Mouse (Mus musculus): ENCODE measurements around the gene Tmem86a. TPM values are rescaled to one million over a fixed set of nuclear protein-coding genes. Genes with fewer than 3 reads are reported as not detected.
"Not testable (repeated sequence)": the region's sequence is repeated elsewhere in the genome, so short reads cannot be mapped to it uniquely, and the experiment has no call there.

Gene Tmem86a
- total RNA-seq, 2 experiments from 2014 or later, result 7.2 to 8.1 TPM

DNA sequence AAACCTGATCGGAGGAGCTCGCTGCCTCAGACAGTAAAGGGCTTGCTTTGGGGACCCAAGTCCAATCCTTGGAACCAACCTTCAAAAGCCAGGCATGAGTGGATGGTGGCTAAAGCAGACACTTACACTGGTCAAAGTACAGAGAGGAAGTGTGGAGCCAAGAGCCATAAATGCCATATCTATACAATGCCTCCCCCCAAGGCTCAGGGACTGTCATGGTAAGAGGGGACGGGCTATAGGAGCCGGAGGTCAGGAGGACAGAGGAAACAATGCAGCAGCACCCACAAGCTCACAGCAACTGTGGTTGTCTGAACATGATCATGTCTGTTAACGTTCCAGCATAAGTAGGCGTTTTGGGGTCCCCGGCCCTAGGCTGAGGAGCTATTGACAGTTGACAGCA is 25.9 kb upstream of the Tmem86a start:
- intact Hi-C loops (cut with DNase I; ENCODE audit: low total_unique reads), result loop anchor here (2.0 kb wide), 1 partner anchor 124 kb away; no protein-coding TSS in a partner anchor
- DNase-seq, result no peak

DNA sequence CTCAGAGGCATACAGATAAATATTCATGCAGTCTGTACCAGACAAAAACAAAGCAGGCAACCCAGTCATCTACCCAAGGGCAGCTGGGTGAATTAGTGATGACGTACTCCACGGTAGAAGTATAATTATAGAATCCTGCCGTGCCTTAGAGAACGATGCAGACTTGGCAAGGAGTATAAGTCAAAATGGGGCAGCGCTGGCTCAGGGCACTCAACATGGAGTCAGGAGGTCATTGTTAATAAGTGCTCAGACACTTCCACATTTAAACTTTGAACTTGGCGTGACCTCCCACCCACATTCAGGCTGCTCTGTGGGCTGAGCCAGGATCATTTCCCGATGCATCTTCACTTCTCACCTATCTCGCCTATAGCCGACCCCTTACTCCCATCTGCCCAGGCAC is 25.0 kb upstream of the Tmem86a start:
- intact Hi-C loops (cut with DNase I; ENCODE audit: low total_unique reads), result loop anchor here (2.0 kb wide), 1 partner anchor 123 kb away; no protein-coding TSS in a partner anchor
- DNase-seq, result no peak

DNA sequence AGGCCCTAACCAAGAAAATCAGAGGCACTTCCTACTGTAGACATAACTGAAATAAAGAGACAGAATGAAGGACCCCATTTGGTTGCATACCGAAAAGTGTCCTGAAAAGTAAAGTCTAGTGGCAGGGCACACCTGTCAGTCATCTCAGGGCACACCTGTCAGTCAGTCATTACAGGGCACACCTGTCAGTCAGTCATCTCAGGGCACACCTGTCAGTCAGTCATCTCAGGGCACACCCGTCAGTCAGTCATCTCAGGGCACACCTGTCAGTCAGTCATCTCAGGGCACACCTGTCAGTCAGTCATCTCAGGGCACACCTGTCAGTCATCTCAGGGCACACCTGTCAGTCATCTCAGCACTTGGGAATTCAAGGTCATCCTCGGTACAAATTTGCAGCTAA is 23.5 kb upstream of the Tmem86a start:
- DNase-seq; intact Hi-C loops (cut with DNase I; ENCODE audit: low total_unique reads): not testable (repeated sequence)

DNA sequence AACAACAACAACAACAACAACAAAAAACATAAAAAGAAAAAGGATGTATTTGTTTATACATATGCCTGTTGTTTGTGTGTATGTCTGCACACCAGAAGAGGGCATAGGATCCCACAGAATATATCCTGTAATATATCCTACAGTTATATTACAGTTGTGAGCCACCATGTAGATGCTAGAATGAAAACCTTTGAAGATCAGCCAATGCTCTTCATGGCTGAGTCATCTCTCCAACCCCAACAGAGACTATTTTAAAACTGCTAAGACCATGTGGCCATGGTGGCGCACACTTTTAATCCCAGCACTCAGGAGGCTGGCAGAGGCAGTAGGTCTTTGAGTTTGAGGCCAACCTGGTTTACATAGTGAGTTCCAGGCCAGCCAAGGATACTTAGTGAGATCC is 22.9 kb upstream of the Tmem86a start:
- DNase-seq, result no peak
- intact Hi-C loops (cut with DNase I; ENCODE audit: low total_unique reads), result no loop called here

DNA sequence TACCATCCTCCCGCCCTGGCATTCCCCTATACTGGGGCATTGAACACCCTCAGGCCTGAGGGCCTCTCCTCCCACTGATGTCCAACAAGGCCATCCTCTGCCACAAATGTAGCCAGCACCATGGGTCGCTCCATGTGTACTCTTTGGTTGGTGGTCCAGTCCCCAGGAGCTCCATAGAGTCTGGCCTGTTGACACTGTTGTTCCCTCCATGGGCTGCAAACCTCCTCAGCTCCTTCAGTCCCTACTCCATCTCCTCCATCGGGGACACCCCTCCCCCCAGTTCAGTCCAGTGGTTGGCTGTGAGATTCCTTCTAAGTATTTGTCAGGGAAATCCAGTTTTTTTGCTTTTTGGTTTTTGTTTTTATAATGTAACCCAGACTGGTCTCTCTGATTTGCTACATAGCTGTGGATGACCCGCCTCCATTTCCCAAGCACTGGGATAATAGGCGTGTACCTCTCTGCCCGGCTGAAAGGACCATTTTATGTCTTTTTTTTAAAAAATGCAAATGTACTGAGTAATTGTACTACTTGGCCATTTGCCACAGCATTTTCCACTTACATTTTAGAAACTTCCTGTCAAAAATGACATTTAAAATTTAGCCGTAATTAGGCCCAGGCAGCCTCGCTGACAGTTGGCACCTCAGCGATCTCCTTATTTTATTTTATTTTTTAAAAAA is 19.7 kb upstream of the Tmem86a start:
- no peak for DNase-seq
- intact Hi-C loops (cut with DNase I; ENCODE audit: low total_unique reads), result no loop called here

DNA sequence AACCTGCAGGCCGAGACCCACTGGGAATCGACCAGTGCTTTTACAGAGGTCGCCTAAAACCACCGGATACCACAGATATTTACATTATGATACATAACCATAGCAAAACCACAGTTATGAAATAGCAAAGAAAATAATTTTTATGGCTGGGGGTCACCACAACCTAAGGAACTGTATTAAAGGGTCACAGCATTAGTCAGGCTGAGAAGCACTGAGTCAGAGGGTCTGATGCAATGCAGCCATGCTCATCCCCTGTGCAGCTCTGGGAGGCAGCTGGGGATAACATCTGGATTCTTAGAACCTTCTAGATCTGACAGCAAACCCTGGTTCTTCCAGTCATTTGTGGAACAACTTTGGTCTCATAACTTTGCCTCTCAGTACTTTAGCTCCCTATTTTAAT is 19.0 kb upstream of the Tmem86a start:
- intact Hi-C loops (cut with DNase I; ENCODE audit: low total_unique reads), result no loop called here
- no peak for DNase-seq

DNA sequence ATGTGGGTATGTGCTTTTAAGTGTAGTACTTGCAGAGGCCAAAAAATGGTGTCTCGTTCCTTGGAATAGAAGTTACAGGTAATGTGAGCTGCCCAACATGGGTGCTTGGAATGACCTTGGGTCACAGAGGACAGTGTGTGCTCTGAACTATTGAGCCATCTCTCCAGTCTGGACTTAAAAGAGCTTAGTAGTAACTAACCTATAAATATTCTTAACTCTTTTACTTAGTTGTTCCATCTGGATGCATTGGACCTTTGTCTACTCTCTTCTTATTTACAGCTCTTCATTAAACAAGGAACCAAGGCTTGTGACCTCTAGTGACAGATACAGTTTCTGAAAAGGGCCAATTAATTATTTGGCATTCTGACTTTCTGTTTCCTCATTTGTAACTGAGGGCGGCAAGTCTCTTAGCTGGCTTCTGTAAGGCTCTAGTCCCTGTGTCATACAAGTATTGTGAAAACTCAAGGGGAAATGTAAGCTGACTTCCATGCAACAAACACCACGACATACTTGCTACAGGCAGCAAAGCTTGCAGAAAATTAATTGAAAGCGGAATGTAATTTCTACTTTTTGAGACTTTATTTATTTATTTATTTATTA is 15.5 kb upstream of the Tmem86a start:
- no peak for DNase-seq
- intact Hi-C loops (cut with DNase I; ENCODE audit: low total_unique reads), result no loop called here

DNA sequence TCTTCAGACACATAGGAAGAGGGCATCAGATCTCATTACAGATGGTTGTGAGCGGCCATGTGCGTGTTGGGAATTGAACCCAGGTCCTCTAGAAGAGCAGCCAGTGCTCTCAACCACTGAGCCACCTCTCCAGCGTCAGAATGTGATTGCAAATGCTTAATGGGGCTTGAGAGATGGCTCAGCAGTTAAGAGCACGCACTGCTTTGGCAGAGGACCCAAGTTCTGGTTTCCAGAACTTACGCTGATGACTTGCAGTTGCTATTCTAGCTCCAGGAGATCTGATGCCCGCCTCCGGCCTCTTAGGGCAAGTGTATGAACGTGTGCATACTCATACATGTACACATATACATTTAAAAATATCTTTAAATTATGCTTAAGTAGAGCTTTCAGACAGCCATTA is 15.0 kb upstream of the Tmem86a start:
- no peak for DNase-seq
- intact Hi-C loops (cut with DNase I; ENCODE audit: low total_unique reads), result no loop called here

DNA sequence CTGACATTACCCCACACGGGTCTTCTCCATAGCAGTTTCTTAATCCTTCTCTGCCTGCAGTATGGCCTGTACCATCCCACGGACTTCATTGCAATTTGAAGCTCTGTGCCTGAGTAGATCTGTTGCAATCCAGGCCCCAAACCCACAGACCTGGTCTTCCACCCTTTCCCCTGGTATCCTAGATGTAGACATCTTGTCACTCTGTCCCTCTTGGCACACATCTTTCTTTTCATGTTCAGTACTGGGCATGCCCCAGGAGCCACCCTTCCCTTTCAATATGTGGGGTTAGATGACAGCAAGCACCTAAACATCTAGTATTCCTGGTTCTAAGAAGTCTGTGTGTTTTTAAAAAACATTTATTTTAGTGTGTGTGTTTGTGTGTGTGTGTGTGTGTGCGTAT is 8.7 kb upstream of the Tmem86a start:
- intact Hi-C loops (cut with DNase I; ENCODE audit: low total_unique reads), result no loop called here
- DNase-seq, result no peak

DNA sequence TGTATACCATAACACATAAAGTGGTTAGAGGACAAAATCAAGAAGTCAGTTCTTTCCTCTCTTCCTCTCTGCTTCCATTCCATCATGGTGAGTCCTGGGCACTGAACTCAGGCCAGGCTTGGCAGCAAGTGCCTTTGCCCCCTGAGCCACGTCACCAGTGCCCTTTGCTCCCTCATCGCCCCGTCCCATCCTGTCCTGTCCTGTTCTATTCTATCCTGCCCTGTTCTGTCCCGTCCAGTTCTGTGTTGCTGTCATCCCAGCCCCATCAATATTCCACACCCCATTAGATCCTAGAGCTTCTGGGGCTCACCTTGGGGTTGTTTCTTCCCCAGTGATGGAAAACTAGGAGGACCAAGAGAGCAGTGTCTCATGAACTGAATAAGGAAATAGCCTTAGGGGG is 8.3 kb upstream of the Tmem86a start:
- intact Hi-C loops (cut with DNase I; ENCODE audit: low total_unique reads), result no loop called here
- no peak for DNase-seq

DNA sequence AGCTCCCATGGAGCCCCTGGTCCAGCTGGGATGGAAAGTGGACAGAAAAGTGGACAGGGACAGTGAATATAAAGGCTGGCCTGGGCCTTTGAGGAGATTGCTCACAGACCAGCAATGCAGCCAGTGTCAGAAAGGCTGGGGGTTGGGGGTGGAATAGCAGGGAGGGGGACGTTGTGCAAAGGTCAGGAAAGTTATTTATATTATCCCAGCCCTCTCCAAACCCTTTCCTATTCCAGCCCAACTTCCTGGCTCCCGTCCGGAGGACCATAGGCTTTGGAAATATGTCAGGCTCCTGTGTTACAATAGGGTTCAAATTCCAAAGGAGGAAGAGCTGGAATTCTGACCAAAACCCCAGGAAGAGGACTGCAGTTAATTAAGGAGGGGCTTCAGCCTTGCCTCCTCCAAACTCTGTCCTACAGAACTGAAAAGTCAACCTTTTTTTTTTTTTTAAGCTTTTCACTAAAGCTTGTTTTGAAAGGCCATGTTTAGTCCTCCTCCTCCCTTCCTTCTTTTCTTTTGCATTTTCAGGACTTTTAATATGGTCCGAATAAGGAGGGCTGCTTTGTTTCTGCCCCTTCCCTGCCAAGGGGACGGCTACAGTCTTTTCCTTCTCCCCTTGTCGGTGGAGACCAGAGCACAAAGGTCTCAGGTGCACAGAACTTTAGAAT is 7.4 kb upstream of the Tmem86a start:
- intact Hi-C loops (cut with DNase I; ENCODE audit: low total_unique reads), result no loop called here
- no peak for DNase-seq

DNA sequence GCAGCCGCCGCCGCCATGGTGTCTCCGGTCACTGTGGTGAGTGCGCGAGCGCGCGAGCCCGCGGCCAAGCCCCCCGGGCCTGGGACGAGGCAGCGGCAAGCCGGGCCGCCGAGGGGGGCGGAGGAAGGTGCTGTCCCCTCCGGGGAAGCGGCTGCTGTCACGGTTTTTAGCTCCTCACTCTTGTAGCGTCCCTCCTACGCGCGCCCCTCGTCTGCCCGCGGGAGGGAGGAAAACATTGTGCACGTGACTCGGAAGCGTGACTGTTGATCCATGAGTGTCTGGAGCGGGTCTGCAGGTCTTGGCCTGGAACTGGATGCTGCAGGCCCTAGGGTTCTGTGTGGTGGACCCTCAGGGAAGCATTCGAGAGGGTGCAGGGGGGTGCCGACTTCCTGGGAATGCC is 365 bp downstream of the Tmem86a start:
- intact Hi-C loops (cut with DNase I; ENCODE audit: low total_unique reads), result no loop called here
- DNase-seq, result peak; percentile 47

DNA sequence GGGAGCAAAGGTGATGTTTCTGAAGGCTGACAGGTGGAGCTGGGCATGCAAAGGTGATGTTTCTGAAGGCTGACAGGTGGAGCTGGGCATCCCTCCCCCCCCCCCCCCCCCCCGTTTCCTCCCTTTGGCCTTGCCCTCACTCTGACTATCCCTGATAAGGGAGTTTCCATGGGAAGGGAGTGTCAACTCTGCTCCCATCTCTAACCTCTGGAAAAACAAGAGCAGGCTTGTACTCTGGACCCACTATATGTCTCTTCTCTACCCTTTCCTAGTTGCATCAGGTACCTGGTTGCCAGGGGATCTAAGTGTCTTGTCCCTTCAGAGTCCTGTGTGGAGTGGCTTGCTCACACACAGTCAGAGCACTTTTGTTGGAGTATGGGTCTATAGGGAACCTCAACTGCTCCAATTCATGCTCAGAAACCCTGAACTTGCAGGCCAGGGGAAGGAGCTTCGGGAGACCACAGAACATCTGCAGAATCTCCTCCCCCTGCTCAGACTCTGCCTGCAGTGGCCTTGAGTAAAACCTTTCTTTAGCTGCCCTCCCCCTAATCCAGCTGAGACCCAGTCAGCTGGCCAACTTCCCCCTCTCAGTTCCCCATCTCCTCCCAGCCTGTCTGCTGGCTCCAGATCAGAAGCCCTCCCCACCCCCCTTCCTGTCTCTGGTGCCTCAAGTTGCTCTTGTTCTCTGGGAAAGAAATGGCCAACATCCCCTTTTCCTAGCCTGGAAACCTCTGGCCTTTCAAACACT is 1.2 kb downstream of the Tmem86a start:
- intact Hi-C loops (cut with DNase I; ENCODE audit: low total_unique reads), result no loop called here
- DNase-seq, result peak; percentile 74

DNA sequence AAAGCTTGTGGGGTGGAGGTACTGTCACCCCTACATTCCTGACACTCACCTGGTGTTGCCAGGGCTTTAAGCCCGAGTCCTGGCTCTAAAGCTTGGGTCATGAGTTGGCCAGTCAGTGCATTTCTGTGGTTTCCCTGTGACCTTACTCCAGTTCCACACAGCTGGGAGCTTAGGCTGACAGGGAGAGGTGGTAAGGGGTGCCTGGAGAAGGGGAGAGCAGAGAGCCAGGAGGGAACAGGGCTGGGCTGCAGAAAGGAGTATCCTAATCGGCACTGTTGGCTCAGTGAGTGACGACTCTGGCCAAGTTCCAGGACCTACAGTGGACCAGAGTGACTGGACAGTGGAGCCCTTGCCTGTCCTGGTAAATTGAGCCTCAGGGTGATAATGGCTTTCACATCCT is 1.9 kb downstream of the Tmem86a start:
- intact Hi-C loops (cut with DNase I; ENCODE audit: low total_unique reads), result no loop called here

DNA sequence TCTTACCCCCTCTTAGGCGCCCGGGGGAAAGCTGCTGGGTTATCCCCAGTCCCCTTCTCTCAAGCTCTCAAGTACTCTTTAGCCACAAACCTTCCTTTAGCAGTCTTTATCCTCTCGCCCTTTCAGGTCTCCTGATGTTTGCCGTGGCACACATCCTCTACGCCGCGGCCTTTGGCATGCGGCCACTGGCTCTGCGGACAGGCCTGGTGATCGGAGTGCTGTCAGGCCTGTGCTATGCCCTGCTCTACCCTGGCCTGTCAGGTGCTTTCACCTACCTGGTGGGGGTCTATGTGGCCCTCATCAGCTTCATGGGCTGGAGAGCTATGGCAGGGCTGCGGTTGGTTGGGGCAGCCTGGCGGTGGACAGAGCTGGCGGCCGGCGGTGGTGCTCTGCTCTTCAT is 2.9 kb downstream of the Tmem86a start:
- intact Hi-C loops (cut with DNase I; ENCODE audit: low total_unique reads), result no loop called here
- no peak for DNase-seq

More for the DNA sequence above, 1.9 kb downstream of the Tmem86a start:
- peak; percentile 59 for DNase-seq

DNA sequence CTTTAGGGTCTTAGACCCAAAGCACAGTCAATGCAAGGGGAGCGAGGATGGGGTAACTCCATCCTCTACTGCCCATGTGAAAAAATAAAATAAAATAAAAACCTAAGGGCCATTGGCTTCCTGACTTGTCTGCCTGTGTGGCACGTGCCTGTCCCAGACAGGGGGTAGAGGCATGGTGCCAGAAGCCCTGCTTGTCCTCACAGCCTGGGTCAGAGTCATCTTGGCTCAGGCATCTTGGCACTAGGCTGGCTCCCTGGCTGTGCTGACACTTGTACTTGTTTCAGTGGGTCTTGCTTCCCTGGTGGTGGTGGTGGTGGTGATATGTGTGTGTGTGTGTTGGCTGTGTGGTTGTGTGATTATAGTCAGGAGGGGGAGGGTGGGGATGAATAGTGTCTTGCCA is 4.3 kb downstream of the Tmem86a start:
- intact Hi-C loops (cut with DNase I; ENCODE audit: low total_unique reads), result no loop called here
- peak; percentile 41 for DNase-seq

DNA sequence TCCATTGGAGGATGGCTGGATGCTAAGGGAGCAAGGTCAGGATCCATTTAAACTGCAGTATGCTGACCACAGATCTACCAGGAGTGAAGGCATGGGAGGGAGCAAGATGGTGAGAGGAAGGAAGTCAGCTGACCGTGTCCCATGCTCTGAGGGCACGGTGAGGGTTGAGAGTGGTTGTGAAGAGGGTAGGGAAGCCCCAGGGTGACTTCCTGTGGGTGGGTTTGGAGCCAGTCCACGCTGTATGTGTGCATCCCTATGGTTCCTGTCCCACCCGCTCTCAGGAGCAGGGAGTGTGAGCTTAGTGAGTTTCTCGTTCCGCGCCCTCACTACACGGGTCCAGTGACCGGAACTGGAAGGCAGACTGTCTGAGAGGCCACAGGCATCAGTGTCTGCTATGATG is 5.3 kb downstream of the Tmem86a start:
- intact Hi-C loops (cut with DNase I; ENCODE audit: low total_unique reads), result no loop called here
- no peak for DNase-seq

DNA sequence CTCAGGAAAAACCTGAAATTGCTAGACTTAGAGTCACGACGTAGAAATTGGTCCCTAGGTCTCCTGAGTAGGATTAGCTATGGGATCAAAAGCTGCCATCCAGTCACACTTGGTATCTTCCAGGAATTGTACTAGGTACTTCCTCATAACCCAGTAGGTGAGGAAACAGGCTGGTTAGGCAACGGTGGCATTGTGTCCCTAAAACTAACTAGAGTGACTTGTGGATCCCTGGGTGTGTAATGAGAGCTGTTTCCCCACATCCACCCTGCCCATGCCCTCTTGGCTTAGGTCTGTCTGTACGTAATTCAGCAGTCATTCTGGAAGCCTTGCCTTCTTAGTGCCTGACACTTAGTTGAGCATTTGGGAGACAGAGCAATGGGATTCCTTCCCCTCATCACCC is 5.9 kb downstream of the Tmem86a start:
- intact Hi-C loops (cut with DNase I; ENCODE audit: low total_unique reads), result no loop called here
- DNase-seq, result no peak

DNA sequence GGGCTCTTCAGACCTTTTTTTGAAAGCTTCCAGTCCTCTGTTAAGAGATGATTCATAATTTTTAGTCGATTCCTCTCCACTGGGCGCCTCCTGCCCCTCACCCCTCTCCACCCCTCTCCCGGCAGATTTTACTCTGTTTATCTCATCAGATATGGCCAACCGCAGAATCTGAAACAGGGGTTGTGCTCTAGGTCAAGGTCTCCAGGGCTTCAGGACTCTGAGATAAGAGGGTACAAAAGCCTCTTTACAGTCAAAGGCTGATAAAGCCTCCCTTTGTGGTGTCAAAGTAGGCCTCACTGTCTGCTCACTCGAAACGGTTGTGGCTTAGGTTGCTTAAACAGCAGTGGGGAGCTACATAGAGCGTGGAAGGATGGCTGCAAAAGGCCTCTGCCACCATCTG is 8.9 kb downstream of the Tmem86a start:
- DNase-seq, result no peak
- intact Hi-C loops (cut with DNase I; ENCODE audit: low total_unique reads), result no loop called here

DNA sequence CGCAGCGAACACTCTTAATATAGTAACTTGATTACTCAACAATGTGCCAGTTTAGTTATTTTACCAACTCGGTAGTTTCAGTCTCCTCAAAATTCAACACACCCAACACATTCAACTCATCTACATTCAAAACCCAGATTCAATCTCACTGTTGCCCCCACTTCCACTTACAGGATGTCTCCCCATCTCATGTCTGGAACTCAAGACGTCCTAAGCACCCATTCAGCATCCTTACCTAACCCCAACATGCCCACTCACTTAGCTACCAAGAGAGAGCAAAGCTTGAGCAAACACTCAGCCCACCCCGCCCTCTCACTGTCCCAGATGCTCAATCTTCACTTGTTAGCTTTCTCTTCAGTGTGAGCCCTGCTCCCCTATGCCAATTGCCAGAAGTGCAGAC is 11.2 kb downstream of the Tmem86a start:
- no peak for DNase-seq
- intact Hi-C loops (cut with DNase I; ENCODE audit: low total_unique reads), result no loop called here

Data from gastrocnemius, postnatal 14 days (tissue).